Mouse (Mus musculus): ENCODE data around the gene Tmem179b. TPM values are rescaled to one million over a fixed set of nuclear protein-coding genes. Genes with fewer than 3 reads are reported as not detected.

Tmem179b gene
- total RNA-seq (2022) = 10 to 100 TPM; 54.8 to 73.9 (median 63.9) TPM

GRCm38 (mm10) chr19:8774086-8774835 lies at the start of gene Tmem179b:
TSS of gene Tmem179b (minus strand) at chr19:8774467.
- DNase-seq = peak; percentile 92

DNA sequence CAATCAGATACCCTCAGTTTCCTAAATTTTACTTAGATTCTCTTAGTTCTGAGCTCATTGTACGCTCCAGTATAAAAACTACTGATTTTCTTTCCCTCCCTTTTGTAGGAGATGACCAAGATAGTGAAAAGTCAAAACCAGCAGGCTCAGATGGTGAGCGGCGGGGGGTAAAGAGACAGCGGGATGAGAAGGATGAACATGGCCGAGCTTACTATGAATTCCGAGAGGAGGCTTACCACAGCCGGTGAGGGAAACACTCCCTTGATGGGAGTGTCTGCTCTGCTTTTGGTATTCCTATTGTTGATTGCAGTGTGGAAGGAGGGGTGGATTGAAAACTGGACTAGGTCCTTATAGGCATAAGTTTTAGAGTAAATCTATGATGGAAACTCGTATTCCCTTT lies 48.4 kb upstream of the Tmem179b start:
- DNase-seq = no peak

GRCm38 (mm10) chr19:8821146-8821545 lies 46.9 kb upstream of the Tmem179b start:
- DNase-seq = no peak

- peak; percentile 60 for DNase-seq
Observed at GRCm38 (mm10) chr19:8820424-8820956, 46.2 kb upstream of the Tmem179b start.

DNA sequence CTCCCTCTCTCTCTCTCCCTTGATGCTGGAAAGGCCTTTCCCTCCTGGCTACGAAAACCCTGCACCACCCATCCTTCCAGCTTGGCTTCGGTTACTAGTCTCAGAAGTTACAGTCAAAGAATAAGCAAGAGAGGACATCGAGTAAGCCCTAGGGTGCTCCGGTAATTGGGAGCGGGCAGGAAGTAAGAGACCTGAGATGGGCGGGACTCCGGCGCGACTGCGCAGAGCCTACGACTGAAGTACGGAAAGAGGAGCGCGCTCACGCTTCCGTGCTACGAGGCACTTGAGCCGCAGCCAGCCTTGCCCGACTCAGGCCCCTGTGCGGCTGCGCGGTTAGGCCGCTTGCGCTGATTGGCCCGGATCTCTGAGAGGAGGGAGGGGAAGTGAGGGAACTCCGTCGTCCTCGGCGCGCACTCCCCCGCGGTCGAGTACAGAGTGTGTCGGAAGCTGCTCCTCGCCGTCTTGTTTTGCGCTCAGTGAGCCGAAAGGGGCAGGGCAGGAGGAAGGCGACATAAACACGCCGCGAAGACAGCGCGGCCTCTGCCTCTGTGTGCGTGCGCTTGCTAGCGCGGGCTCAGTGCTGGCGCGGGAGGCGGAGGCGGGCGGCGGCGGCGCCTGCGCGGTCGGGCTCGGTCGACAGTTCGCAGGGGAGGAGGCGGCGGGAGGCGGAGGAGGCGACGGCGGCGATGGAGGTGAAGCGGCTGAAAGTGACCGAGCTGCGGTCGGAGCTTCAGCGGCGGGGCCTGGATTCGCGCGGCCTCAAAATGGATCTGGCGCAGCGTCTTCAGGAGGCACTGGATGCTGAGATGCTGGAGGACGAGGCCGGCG lies 45.5 kb upstream of the Tmem179b start, which contains the start of gene Hnrnpul2:
Hnrnpul2 (plus strand) TSS at position 415 of the 828 bp plus-strand sequence.
- DNase-seq = peak; percentile 98

DNA sequence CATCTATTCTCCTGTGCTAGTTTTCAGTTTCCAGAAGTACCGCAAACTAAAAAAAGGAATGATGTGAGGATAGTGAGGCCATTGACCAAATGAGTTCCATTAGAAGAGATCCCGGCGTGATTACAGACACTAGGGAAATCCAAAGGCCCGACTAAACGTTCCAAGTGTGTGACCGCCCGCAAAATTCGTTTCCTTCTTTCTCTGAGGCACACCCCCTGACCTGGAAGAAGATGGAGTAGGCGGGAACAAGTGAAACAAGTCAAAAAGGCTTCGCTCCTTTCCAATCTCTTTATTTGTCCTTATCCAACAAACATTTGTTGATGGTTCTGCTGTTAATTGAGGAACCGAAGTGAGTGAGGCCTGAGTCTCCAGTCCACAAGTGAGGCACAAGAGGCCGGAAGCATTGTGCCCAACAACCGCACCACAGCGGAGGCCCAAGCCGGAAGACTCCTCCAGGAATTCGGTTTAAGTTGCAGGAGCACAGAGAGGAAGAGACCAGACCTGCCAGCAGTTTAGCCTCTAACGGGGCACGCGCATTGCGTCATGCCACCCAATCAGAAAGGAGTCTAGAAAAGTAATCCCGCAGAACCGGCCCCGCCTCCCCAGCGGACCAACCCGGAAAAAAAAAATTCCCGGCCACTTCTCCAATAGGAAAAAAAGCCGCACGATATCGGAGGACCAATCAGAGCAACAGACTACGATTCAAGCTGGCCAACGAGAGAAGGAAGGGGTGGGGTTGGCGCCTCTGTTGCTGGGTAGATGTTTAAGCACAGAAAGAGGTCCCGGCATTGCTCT lies 44.7 kb upstream of the Tmem179b start, which contains the start of gene Ttc9c:
Ttc9c (minus strand) TSS at position 533 of the 795 bp plus-strand sequence.
- DNase-seq = peak; percentile 98

GRCm38 (mm10) chr19:8818301-8818798 lies 44.1 kb upstream of the Tmem179b start:
- DNase-seq = no peak

- DNase-seq = no peak
Observed at GRCm38 (mm10) chr19:8817001-8817400, 42.7 kb upstream of the Tmem179b start.

DNA sequence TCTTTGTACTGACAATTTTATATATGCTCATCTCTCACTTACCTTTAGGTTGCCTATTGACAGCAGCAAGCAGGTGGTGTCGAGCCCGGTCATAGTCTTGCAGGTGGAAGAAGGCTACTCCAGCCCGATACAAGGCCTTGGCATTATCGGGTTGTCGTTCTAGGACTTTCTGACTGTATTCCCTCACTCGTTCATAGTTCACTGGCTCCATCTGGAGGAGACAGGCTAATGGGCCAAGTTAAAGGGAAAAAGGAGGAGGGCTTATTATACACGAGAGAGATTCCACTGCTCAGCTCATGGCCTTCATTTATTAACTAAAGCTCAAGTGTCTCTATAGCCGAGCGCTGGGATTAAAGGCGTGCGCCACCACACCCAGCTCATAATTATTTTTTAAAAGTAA lies 41.5 kb upstream of the Tmem179b start:
- DNase-seq = no peak

GRCm38 (mm10) chr19:8806810-8807209 lies 32.5 kb upstream of the Tmem179b start:
- DNase-seq = no peak

DNA sequence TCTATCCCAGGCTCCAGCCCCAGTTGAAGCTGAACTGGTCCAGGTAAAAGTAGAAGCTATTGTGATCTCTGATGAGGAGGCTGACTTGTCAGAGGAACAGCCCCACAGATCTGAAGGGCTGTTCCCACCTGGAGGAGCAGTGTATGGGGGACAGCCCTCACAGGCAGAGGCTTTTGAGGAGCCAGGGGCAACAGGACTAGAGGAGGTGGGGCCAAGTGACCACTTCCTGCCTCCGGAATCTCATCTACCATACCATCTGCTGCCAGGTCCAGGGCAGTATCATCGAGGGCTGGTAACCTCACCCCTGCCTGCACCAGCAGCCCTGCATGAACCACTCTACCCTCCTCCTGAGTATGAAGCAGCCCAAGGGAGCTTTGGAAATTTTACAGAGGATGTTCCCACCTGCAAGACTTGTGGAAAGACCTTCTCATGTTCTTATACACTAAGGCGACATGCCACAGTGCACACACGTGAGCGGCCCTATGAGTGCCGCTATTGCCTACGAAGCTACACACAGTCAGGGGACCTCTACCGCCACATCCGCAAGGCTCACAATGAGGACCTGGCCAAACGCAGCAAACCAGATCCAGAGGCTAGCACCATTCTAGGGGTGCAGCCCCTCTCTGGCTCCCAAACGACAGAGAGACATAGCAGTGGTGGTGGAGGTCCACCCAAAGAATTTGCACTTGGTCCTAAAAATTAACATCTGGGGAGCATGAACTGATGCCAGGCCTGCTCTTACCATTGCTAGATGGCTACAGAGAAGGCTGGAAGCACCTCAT lies 29.8 kb upstream of the Tmem179b start:
- DNase-seq = no peak

GRCm38 (mm10) chr19:8803204-8803780 lies 29.0 kb upstream of the Tmem179b start:
- no peak for DNase-seq

DNA sequence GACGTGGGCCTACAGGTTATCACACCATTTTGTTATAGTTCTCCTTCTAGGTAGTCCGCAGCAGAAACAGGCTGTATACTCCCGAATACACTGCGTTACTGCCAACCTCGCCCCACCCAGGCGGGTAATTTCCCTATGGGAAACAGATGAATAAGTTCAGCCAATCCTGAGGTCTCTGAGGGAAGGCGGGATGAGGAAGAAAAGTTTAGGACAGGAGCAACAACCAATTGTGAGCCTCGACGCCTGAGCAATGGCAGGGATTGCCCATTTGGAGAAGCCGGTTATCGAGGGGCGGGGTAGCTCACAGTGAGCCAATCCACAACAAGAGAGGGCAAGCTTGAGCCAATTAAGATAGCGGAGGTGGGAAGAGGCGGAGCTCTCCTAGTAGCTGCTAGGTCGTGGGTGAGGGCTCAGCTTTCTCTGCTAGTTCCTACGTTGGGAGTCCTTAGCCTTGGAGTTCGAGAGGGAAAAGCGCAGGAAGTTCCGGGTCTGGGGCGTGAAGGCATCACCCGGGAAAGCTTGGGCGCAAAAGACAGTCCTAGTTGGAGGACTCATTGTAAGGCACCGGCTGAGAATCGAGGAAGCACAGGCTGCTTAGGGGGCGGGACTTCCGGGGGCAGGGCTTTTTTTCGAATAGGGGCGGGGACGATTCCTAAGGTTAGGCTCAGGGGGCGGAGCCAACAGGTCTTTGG lies 28.0 kb upstream of the Tmem179b start, which contains the start of gene Zbtb3:
Zbtb3 (plus strand) TSS at position 426 of the 692 bp plus-strand sequence.
- DNase-seq = peak; percentile 97

- DNase-seq = no peak
Observed at GRCm38 (mm10) chr19:8798947-8799315, 24.7 kb upstream of the Tmem179b start.

DNA sequence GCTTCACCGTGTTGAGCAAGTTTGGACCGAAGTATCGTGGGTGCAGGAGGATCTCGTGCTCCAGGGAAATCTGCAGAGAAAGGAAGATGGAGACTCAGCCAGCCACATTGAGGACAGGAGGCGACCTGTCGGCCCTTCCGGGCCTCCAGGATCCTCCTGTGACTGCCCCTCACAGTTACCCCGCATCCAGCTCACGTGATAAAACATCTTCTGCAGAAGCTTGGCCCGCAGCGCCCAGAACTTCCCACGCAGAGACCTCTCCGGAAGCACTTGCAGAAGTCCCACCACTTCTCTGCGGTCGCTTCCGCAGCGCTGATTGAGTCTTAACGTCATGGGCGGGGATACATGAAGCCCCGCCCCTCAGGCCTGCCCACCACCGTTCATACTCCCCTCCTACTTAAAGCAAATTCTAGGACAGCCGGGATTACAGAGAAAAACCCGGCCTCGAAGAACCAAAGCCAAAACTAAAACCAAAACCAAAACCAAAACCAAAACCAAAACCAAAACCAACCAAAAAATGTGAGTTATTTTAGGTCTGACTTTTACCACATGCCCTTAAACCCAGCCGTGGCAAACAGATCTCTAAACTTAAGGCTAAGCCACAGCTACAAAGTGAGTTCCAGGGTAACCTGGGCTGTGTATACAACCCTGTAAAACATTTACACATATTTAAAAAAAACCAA lies 24.1 kb upstream of the Tmem179b start, which contains the start of gene Polr2g:
Polr2g (minus strand) TSS at position 314 of the 683 bp plus-strand sequence.
- peak; percentile 92 for DNase-seq

DNA sequence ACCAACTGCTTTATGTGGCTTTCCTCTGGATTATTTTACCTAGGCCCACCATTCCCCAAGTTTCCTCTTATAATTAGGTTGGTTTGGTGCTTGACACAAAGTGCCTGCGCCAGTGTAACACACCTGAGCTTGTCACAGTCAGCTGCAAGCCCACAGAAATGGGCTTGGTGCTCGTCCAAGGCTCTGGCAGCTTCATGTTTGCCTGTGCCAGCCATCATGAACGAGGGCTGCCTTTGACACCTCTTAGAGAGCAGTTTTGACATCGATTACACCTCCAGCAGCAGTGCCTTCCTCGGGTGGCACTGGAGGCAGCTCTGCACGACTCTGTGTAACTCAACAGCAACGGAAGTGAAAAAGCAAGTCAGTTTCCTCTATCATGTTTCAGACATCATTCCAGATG lies 15.9 kb upstream of the Tmem179b start:
- no peak for DNase-seq

DNA sequence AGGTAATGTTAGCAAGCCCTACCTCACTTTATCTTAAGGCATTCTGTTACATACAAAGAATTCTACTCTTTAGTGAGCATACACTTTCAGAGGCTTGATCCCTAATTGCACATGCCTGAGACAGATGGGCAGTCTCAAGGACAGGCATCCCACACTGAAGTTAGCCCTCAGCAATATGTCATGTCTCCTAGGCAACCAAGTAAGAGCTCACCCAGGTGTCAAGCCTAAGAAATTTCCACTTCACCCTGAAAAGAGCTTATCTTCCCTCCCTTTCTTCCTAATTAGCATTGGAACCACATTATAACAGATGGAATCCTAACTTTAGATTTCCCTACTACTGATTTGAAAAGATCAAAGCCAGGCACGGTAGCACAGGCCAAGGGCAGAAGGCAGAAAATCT lies 14.9 kb upstream of the Tmem179b start:
- DNase-seq = no peak

GRCm38 (mm10) chr19:8788521-8788920 lies 14.3 kb upstream of the Tmem179b start:
- no peak for DNase-seq

DNA sequence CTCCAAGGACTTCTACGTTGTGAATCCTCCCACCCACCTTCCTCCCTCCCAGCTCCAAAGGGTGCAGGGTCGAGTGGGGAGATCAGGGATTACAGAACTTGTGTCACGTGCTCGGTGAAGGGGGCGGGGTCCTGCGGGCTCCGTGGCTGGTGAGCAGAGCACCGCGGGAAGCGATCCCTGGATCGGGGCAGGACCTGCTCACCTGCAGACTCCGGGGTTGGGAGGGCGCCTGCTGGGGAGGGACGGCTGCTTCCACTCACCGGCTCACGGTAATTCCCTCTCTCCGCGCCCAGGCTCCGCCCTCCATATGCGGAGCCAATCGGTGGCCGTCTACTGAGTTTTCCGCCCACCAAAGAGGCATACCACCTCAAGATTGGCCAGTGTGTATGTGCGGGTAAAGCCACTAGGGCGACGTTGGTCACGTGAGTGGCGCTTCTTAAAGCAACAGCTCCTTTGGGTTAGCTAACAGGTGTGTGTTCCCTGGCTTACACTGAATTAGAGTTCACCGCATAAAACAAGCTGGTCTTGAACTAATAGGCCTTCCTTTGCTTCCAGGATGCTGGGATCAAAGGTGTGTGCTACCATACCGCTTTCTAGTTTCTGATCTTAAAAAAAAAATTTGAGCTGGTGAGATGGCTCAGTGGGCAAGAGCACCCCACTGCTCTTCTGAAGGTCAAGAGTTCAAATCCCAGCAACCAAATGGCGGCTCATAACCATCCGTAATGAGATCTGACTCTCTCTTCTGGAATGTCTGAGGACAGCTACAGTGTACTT lies 11.9 kb upstream of the Tmem179b start, which contains the start of gene Taf6l:
Taf6l (minus strand) TSS at position 410 of the 774 bp plus-strand sequence.
- DNase-seq = peak; percentile 92
